Mouse (Mus musculus) bone marrow macrophage, adult 2 months (primary cell): ENCODE results near the gene Il12rb2.

Source experiments
- CTCF ChIP-seq: IDR thresholded peaks from 2 replicates; pipeline ENCODE4 v1.5.1; 2012; ENCODE audit warnings: low read depth, mild to moderate bottlenecking, low read length, moderate library complexity
- POLR2A ChIP-seq: IDR thresholded peaks from 2 replicates; pipeline ENCODE4 v1.6.1; 2012; ENCODE audit warnings: mild to moderate bottlenecking, low read depth, low read length, borderline replicate concordance

DNA sequence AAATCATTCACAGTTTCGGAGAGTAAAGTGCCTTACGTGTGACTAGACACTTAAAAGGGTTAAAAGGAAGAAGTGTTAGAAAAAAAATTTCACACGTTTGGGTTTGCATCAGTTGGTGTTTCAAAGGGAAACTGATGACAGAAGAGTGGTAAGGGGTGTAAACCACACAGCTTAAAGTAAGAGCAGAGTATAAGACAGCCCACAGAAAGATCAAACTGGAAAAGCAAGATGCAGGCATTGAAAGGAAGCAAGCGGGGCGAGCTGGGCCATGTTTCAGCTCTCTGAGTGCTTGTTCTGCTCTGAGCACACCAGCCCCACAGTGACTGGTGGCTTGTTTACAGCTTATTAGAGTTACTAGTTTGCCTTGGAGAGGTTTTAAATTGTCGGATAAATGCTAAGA, 27.9 kb downstream of the Il12rb2 start:
- TF ChIP-seq CTCF (no peak), POLR2A (no peak)
